Mouse (Mus musculus) embryonic fibroblast, embryonic 13.5 days (primary cell): ENCODE measurements around the gene Tesk2. TPM values are rescaled to one million over a fixed set of nuclear protein-coding genes. Genes with fewer than 3 reads are reported as not detected.
"Not testable (repeated sequence)": the region's sequence is repeated elsewhere in the genome, so short reads cannot be mapped to it uniquely, and the experiment has no call there.

Source experiments
- H3K27ac ChIP-seq: 2 replicates; pipeline ENCODE4 v1.5.1; 2012; ENCODE audit warnings: low read length, control low read depth, inconsistent platforms; ENCODE audit not compliant: insufficient read depth
- H3K4me1 ChIP-seq: 2 replicates; pipeline ENCODE4 v1.6.1; 2011; ENCODE audit warnings: low read length; ENCODE audit not compliant: control insufficient read depth, insufficient read depth
- H3K4me3 ChIP-seq: 2 replicates; pipeline ENCODE4 v1.5.1; 2011; ENCODE audit warnings: mild to moderate bottlenecking, control low read depth, low read length; ENCODE audit not compliant: insufficient read depth
- CTCF ChIP-seq: IDR thresholded peaks from 2 replicates; pipeline ENCODE4 v1.5.1; 2011; ENCODE audit warnings: mild to moderate bottlenecking, control low read depth, low read length, moderate library complexity, borderline replicate concordance; ENCODE audit not compliant: insufficient read depth
- POLR2A ChIP-seq: IDR thresholded peaks from 2 replicates; pipeline ENCODE4 v1.6.1; 2011; ENCODE audit warnings: low read depth, mild to moderate bottlenecking, control low read depth, low read length, moderate library complexity
- polyA plus RNA-seq: library from polyadenylated mRNA; stranded (reverse); fragments of >200 nt; gene quantifications from 2 replicates; pipeline ENCODE4 v1.2.4, GENCODE M21; 2011; ENCODE audit warnings: low read depth; ENCODE audit not compliant: missing spikeins, insufficient read length

The Tesk2 gene
- polyA plus RNA-seq, 1 experiment, result 6.3 TPM

DNA sequence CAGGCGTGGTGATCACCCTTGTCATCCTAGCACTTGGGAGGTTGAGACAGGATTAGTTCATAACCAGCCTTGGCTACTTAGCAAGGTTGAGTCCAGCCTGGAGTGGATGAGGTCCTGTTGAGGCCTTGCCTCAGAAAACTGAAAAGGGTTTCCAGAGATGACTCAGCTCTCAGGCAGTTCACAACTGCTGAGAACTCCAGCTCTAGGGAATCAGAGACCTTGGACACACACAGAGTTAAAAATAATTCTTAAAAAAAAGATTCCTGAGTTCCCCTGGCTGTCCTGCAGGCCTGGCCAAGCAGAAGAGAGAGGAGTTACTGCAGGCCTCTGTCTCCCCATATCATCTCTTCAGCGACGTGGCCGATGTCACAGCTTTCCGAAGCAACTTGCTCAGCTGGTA is 94.5 kb downstream of the Tesk2 start:
- TF ChIP-seq POLR2A (no peak), CTCF (no peak)
- Histone ChIP-seq H3K27ac (peak overlapping the region; percentile 2), H3K4me1 (peaks cover 4% of the 10 kb centered on the region; the same call in 1 of the 2 replicates), H3K4me3 (no peak overlapping the region)

DNA sequence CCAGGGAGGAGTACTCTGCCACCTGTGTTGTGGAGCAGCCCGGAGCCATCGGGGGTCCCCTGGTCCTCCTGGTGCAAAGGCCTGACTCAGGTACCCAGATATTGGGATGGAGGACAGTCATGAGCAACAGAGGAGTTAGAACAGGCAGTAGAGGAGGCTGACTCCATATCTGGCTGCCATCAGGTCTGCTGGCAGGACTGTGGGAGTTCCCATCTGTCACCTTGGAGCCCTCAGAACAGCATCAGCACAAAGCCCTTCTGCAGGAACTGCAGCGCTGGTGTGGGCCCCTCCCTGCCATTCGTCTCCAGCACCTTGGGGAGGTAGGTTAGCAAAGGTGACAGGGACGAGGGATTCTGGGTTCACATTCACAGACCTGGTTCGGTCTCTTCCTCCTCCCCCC is 96.7 kb downstream of the Tesk2 start:
- H3K4me1 ChIP-seq, result peaks cover 4% of the 10 kb centered on the region; the same call in 1 of the 2 replicates
- no peak overlapping the region for H3K27ac ChIP-seq
- no peak for TF ChIP-seq CTCF
- TF ChIP-seq POLR2A, result no peak
- no peak overlapping the region for H3K4me3 ChIP-seq

DNA sequence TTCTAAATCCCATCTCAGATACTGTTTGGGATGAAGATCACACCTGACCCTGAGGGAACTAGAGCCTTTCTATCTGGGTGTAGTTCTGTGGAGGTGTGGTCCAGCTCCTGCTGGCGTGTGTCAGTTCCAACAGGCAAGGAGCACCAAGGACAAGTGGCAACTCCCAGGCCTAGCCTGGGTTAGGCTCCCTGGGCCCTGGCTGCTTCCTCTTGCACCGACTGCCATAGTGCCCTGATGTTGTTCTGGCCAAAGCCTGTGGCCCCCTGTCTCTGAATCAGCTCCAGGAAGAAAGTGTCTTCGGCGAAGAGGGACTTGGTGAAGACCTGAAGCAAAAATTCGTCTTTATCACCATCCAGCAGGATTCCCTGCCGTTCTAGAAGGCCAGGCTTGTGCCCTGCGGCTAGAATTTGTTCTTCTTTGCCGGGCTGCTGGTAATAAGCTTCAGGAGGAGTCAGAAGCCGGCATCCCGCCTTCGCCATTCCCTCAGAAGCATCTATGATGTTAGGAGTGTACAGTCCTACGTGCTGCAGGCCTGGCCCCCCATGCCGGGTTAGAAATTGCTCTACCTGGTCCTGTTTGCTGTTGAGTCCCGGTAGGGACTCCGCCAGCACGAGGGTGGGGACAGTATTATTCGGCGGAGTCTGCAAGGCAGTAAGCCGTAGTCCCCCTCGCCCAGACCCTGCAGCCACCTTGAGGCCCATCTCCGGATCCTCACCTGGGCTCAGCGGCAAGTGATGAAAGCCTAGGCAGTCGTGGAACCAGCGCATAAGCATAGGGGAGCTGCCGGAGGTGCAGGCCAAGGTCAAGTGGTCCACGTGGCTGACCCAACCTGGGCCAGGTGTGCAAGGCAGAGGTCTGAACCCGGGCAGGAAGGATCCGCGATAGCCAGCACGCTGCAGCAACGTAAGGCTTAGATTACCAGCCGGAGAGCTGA is 99.5 kb downstream of the Tesk2 start:
- H3K4me1 ChIP-seq, result no peaks in the 10 kb centered on the region; the same call in 1 of the 2 replicates
- peak overlapping the region; percentile 55 for H3K4me3 ChIP-seq
- TF ChIP-seq POLR2A (no peak), CTCF (no peak)
- no peak overlapping the region for H3K27ac ChIP-seq

DNA sequence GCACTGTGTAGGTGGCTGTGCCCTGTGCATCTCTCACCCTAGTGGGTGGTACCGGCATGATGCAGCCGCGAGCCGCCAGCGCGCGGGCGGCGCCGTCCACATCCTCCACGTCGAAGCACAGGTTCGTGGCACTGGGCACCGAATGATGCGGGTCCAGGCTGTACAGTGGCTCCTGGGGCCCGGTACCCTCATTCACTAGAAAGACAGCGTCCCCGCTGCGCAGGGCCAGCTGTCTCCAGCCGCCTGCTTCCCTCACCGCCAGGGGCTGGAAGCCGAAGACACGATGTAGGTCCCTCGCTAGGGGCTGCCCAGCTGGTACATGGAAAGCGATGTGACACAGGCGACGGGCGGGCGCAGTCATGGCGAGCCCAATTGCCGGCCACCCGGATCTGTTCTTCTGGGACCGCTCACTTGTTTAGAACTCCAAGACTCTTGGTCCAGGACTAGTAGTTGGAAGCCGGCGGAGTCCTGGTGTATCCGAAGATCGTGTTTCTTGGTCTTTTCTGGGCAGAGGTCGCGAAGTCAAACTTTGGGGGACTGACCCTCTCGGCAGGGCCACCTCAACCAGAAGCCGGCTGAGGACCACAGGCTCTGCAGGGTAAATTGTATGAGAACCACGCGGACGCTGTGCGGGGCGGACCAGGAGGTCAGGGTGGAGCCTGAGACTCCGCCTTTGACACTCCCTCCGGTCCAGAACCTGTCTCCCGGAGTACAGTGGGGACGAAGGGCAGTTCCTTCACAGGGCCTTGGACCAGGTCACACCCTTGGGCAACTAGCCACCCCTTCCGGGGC is 100.3 kb downstream of the Tesk2 start:
- Histone ChIP-seq H3K27ac (no peak overlapping the region), H3K4me1 (no peaks in the 10 kb centered on the region), H3K4me3 (peak overlapping the region; percentile 55)
- TF ChIP-seq CTCF (no peak), POLR2A (peak; percentile 70)

DNA sequence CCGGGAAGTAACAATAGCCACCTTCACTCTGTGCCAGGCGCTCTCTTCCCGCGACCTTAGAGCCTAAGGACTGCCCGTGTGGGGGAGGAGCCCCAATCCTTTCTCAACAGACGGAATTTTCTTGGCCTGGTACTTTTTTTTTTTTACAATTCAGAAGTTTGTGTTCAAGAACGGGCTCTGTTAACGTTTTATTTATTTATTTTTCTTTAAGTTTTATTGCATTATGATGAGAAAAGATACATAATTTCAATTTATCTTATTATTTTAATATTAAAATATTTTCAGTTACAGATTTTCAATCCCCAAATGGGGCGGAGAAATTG is 100.9 kb downstream of the Tesk2 start, which contains the start of gene Hpdl:
Gene Hpdl (minus strand): TSS at position 14 of the 323 bp plus-strand sequence.
- TF ChIP-seq CTCF (no peak), POLR2A (no peak)
- Histone ChIP-seq H3K4me1 (no peaks in the 10 kb centered on the region), H3K4me3 (peak within 1 kb of the TSS; percentile 55), H3K27ac (no peak within 1 kb of the TSS)

DNA sequence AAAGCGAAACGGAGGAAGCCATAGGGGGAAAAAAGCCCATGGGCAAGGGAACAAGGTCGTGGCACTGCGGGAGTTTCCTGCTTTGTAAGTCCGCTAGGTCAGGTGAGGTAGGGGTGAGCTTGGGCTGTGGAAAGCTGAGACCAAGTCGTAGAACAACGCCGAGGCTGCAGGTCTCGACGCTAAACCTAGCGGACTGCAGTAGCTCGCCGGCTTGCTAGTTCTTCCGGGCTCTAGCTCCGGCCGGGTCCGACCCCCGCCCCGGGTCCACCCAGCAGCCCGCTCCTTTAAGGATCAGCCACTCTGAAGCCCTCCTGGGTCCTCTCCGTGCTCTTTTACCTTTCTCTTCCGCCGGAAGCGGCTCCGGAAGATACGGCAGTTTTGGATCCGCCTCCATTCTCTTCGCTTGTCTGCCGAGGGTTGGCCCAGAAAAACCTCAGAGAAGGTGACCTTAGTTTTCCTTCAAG is 103.8 kb downstream of the Tesk2 start:
- H3K27ac ChIP-seq, result no peak overlapping the region
- H3K4me1 ChIP-seq, result no peaks in the 10 kb centered on the region
- peak overlapping the region; percentile 35 for H3K4me3 ChIP-seq
- peak; percentile 70 for TF ChIP-seq POLR2A
- no peak for TF ChIP-seq CTCF

DNA sequence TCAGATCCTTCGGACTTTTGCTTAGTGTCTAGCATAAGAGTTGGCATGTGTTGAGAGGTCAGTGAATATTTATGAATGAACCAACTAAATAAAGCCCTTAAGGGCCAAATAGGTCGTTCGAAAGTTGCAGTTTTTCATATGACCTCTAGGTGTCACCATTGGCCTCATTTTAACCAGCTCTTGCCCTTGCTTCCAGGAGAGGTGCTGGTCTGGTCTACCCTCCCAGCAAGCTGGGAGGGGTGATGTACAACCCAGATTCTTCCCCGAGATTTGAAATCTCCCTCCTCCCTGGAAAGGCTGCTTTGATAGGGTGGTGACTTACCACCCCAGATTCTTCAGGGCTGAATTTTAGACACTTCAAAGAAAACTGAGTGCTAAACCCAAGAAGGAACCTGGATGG is 107.1 kb downstream of the Tesk2 start:
- Histone ChIP-seq H3K4me3 (no peak overlapping the region), H3K4me1 (no peaks in the 10 kb centered on the region), H3K27ac (no peak overlapping the region)
- TF ChIP-seq CTCF, result peak; percentile 43; the same call in 1 of the 2 replicates
- no peak for TF ChIP-seq POLR2A

DNA sequence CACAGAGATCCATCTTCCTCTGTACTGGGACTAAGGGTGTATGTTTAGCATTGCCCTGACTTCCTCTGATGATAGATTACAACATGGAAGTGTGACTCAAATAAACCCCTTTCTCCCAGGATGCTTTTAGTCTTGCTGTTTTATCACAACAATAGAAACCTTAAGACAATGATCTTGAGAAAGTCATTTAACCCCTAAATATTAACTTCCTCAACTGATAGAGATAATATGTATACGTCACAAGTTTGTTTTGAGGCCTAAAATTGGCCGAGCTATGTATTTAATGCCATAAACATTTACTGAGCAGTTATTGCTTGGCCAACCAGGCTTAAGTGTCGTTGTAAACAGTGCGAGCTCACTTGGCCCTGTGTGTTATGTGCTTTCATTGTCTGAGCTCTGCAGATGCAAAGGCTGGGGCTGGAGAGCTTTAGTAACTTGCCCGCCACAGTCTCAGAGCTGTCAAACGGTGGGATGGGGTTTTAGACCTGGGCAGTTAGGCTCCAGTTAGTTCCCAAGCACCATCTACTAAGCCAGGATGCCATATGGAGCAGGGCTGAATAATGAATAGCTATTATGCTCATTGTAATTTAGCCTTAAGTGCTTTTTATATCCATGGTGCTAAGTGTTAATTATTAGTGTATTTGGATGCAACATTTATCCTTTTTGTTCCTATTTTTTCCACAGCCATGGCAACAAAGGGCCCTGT is 108.8 kb downstream of the Tesk2 start:
- no peak overlapping the region for H3K27ac ChIP-seq
- H3K4me1 ChIP-seq, result no peaks in the 10 kb centered on the region
- no peak for TF ChIP-seq CTCF
- no peak overlapping the region for H3K4me3 ChIP-seq

DNA sequence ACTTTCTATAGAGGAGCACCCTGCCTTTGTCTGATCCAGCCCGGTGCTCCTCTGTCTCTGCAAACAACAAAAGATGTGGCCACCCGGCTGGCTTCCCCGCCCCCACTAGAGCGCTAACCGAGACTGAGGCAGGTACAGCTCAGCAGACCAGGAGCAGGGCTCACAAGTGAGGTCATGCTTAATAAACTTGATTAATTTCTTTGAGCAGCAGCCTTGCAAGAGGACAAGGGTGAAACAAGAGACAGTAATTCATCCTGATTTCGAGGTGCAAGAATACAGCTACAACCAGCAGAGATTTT is 109.3 kb downstream of the Tesk2 start:
- H3K27ac ChIP-seq, result no peak overlapping the region
- no peak for TF ChIP-seq CTCF
- TF ChIP-seq POLR2A, result no peak
- no peak overlapping the region for H3K4me3 ChIP-seq
- H3K4me1 ChIP-seq, result no peaks in the 10 kb centered on the region

DNA sequence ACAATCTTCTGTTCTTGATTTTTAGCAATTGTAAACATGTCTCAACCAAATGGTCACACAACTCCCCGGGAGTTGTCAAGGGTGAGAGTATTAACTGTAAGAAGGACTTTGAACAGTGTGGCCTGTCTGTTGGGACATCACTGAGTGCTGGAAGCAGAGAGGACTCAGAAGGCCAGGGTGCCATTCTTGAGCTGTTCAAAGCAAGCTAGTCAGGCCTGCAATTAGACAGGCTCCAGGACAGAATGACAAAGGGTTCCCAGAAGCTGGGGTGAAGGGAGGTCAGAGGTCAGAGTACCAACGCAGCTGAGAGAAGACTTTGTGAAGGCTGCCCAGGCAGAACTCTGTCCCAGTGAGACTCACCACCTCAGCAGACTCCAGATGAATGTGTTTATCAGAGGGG is 118.3 kb downstream of the Tesk2 start:
- H3K4me3 ChIP-seq, result no peak overlapping the region
- no peak for TF ChIP-seq POLR2A
- no peak for TF ChIP-seq CTCF
- H3K27ac ChIP-seq, result no peak overlapping the region
- no peaks in the 10 kb centered on the region for H3K4me1 ChIP-seq

DNA sequence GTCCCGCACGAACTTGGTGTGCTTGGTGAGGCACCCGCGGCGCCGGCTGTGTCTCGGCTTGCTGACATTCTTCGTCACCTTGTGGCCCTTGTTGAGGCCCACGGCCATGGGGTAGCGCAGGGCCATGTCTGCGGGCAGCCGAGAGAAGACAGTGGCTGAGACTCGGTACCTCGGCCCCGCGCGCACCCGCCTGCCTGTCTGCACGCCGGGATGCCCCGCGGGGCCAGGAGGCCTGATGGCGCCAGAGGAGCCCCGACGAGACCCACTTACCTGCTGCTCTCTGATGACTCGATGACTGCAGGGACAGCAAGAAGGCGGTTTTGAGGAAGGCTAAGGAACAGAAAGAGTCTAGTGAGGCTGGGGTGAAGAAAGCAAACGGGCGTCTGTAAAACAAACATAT is 119.3 kb downstream of the Tesk2 start:
- not testable (repeated sequence) for H3K4me3 ChIP-seq, H3K4me1 ChIP-seq

More for the DNA sequence above, 119.3 kb downstream of the Tesk2 start:
- H3K27ac ChIP-seq, result not testable (repeated sequence)
